Mouse (Mus musculus) embryo, embryonic 10.5 days (tissue): ENCODE results near the gene Dot1l.
A peak's percentile ranks its signal among the peaks of the same experiment; 100 is the strongest.

Experiments used
- DNase-seq: peaks from one replicate; pipeline ENCODE4 v3.0.0-alpha.2; 2015; ENCODE audit warnings: low spot score

Gene Dot1l

GRCm38 (mm10) chr10:80829359-80830278 is 74.6 kb downstream of the Dot1l start:
- DNase-seq, result no peak

- DNase-seq, result peak; percentile 93
These were observed 76.1 kb downstream of the Dot1l start for GRCm38 (mm10) chr10:80831136-80831535.

DNA sequence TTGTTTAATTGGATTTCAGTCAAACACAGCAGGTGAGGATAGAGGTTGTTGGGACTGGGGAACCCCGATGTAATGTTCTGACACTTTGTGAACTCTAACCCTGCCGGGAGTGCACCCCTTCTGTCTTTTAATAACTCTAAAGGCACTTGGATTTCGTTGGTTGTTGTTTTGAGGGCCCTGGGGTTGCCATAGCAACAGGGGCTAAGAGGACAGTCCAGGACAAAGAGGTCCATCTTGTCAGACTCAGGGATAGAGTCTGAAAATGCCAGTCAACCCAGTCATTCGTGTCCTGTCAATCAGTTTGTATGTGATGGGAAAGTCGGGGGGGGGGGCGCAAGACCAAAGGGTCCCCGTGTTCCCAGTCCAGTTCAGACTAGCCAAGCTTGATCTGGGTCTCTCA is 77.8 kb downstream of the Dot1l start:
- no peak for DNase-seq

DNA sequence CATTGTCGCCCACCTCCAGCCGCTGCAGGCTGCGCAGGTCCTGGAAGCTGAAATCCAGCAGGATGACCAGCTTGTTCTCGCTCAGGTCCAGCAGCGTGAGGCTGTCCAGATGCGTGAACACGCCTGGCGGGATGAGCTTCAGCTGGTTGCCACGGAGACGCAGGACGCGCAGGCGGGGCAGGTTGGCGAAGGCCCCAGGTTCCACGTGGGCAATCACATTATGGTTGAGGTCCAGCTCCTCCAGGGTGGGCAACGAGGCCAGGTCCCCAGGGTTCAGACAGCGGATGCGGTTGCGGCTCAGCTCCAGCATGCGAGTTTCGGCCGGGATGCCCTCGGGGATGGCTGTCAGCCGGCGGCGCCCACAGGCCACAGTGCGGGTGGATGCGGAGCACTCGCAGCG is 80.6 kb downstream of the Dot1l start:
- no peak for DNase-seq

DNA sequence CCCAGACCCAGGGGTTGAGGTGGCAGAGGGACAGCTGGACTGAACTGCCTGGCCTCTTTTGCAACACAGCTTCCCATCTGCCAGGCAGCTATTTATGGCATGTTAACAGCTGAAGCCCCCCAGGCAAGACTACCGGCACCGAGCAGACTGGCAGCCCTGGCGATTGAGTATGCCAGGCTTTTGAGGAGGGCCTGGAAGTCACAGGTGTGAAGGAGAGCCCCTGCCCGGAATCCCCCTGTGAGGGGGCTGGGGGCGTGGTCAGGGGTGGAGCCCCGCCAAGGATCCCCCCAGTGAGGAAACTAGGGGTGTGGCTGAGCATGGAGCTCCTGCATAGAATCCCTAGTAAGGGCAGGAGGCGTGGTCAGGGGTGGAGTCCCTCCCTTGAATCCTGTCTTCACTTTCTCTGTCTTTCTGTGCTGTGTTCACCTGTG is 82.0 kb downstream of the Dot1l start:
- DNase-seq, result no peak

- no peak for DNase-seq
These were observed 82.8 kb downstream of the Dot1l start for GRCm38 (mm10) chr10:80837827-80838226.

GRCm38 (mm10) chr10:80838346-80838912 is 83.4 kb downstream of the Dot1l start:
- no peak for DNase-seq

DNA sequence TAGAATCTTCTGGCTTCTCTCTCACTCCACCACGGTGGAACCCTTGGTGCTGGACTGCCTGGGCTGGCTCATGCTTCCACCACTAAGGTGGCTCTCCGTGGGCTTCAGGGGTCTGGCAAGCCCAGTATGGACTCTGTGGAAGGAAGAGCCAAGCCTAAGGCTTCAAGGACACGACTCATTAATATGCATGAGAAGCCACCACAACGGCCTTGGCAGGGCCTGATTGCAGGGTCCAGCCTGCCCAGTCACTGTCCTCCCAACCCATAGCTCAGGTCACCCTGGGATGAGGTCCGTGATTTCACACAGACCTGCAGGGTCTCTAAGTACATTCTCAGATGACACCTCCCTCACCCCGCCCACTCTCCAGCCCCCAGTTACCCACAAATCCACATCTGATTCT is 84.8 kb downstream of the Dot1l start:
- DNase-seq, result no peak

DNA sequence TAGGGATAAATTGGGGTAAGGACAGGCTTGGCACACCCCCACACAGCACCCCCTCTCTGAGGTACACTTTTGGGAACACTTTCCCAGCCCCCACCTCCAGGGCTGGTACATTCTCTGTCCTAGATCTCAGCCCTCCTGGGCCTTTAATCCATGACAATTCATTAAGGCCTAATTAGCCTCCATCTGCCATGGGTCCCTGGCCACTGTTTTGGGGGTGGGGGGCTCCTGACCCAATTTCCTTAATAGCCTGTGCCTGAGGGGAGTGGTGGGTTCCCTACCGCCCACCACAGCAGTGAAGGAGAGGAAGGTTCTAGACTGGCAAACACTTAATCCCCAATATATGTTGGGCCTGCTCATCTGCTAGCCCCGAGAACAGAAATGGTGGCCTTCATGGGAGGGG is 86.7 kb downstream of the Dot1l start:
- DNase-seq, result no peak

DNA sequence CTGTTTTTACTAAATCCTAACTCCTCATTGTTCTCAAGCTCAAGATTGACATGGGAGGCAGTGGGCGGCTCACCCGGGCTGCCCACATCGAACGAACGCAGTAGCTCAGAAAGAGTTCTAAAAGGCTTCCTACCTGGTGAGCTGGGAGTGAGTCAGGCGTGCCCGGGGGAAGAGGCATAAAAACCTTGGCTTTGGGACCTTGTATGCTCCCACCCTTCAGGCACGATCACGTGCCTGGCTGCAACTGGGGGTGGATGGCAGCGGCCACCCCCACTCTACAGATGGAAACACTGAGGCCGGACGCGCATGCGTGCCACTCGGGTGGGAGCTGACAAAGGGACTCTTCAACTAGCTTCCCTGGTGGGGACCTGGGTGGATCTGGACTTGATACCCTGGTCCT is 87.3 kb downstream of the Dot1l start:
- no peak for DNase-seq

- DNase-seq, result no peak
These were observed 88.3 kb downstream of the Dot1l start for GRCm38 (mm10) chr10:80843087-80843930.

GRCm38 (mm10) chr10:80843931-80844547 is 89.0 kb downstream of the Dot1l start, which contains the start of gene Lingo3:
Gene Lingo3 (minus strand): TSS chr10:80844039.
- peak; percentile 40 for DNase-seq
